In genomic region chr4:136892371-136892770, GRCm38 (mm10) we compare ENCODE assay signal across 24 mouse cellular contexts. TPM values are rescaled to one million over a fixed set of nuclear protein-coding genes. Genes with fewer than 3 reads are reported as not detected.
DNase-seq lines count a peak whose midpoint lies in the region; ATAC-seq and TF ChIP-seq lines count a peak whose summit lies in the region.
"Had no signal": no experiment of that assay in that cellular context is flagged by ENCODE, and none has a peak within 500 bp of the region (broad histone marks: within the 10 kb centered on the region; RNA-seq: fewer than 3 reads in every experiment).

No protein-coding gene starts in this region.

- peak overlapping the region; percentile 20; the same call in 1 of the 2 replicates for H3K27ac ChIP-seq in heart, adult 2 months
- H3K27ac ChIP-seq in left cerebral cortex, adult 2 months, result peak overlapping the region; percentile 47; the same call in 1 of the 2 replicates
- no peak overlapping the region for H3K27ac ChIP-seq in testis, adult 2 months (ENCODE audit: control insufficient read depth, insufficient read depth, low read depth, low read length)
- H3K27ac ChIP-seq in midbrain, embryonic 16.5 days (ENCODE audit: low read length), result no peak overlapping the region
- H3K27ac ChIP-seq: embryonic facial prominence, embryonic 12.5 days; forebrain, embryonic 15.5 days; intestine, embryonic 15.5 days; limb, embryonic 13.5 days had no signal

- no peak for TF ChIP-seq POLR2A in heart, adult 2 months (IDR thresholded peaks at IDR 0.05; ENCODE audit: insufficient read depth, low read depth, low read length)
- TF ChIP-seq POLR2A in testis, adult 2 months (IDR thresholded peaks at IDR 0.05; ENCODE audit: control insufficient read depth, low read depth, low read length), result no peak

- H3K27me3 ChIP-seq in heart, adult 2 months (ENCODE audit: control insufficient read depth, insufficient read depth, low read length), result peaks cover 1% of the 10 kb centered on the region; the same call in 1 of the 2 replicates
- H3K27me3 ChIP-seq in testis, adult 2 months (ENCODE audit: control insufficient read depth, insufficient read depth, low read length), result no peaks in the 10 kb centered on the region
- H3K27me3 ChIP-seq in midbrain, embryonic 16.5 days (ENCODE audit: control insufficient read depth, insufficient read depth, low read depth, low read length), result peaks cover 28% of the 10 kb centered on the region

- H3K9me3 ChIP-seq in midbrain, embryonic 16.5 days (replicated peaks; ENCODE audit: control insufficient read depth, low read length, poor library complexity, severe bottlenecking), result no peaks in the 10 kb centered on the region
- H3K9me3 ChIP-seq: embryonic facial prominence, embryonic 12.5 days; forebrain, embryonic 15.5 days; intestine, embryonic 15.5 days; limb, embryonic 13.5 days had no signal

- intact Hi-C loops in heart, adult 2 months (cut with DNase I), result no loop called here
- intact Hi-C loops in left cerebral cortex, adult 2 months (cut with DNase I), result loop anchor here (10.0 kb wide), 1 partner anchor 512 kb away; the partner anchor contains the start of gene Cela3a

- no peak for TF ChIP-seq EP300 in heart, adult 2 months (IDR thresholded peaks at IDR 0.05; ENCODE audit: insufficient read depth, low read depth, low read length)

- DNase-seq in heart, adult 2 months, result peak in 1 of 2 experiments; percentile 18
- DNase-seq in heart, adult 8-10 months (ENCODE audit: low spot score), result no peak
- DNase-seq in left cerebral cortex, adult 2 months (ENCODE audit: extremely low spot score in 1 of 2, low spot score in 2 of 2), result no peak
- DNase-seq in left cerebral cortex, adult 8-10 months (ENCODE audit: low spot score in 2 of 2), result no peak
- DNase-seq in testis, postnatal 14 days (ENCODE audit: low spot score), result no peak
- DNase-seq: adrenal gland, postnatal 25 days; B cell, adult 2 months; cerebellum, adult 2 months; cerebellum, postnatal 36 days; kidney, postnatal 4 days; lung, embryonic 14.5 days; lung, postnatal 36 days; retina, postnatal 1 day; right cerebral cortex, postnatal 4 days; thymus, adult 2 months had no signal

- H3K4me1 ChIP-seq in heart, adult 2 months (ENCODE audit: control insufficient read depth, insufficient read depth, low read length), result no peaks in the 10 kb centered on the region
- no peaks in the 10 kb centered on the region; the same call in 1 of the 2 replicates for H3K4me1 ChIP-seq in testis, adult 2 months (ENCODE audit: control insufficient read depth, insufficient read depth, low read length)
- H3K4me1 ChIP-seq in midbrain, embryonic 16.5 days (ENCODE audit: control insufficient read depth, insufficient read depth, low read length), result peaks cover 6% of the 10 kb centered on the region; the same call in 1 of the 2 replicates
- H3K4me1 ChIP-seq: intestine, embryonic 15.5 days had no signal

- H3K9ac ChIP-seq in heart, adult 2 months (ENCODE audit: low read depth, low read length), result peak overlapping the region; percentile 42; the same call in 1 of the 2 replicates
- no peak overlapping the region for H3K9ac ChIP-seq in midbrain, embryonic 16.5 days (ENCODE audit: low read depth, low read length)
- H3K9ac ChIP-seq: embryonic facial prominence, embryonic 12.5 days; forebrain, embryonic 15.5 days; intestine, embryonic 15.5 days; limb, embryonic 13.5 days; lung, embryonic 14.5 days had no signal

- no peak overlapping the region for H3K4me2 ChIP-seq in midbrain, embryonic 16.5 days (ENCODE audit: low read length)
- H3K4me2 ChIP-seq: embryonic facial prominence, embryonic 12.5 days; forebrain, embryonic 15.5 days; intestine, embryonic 15.5 days; limb, embryonic 13.5 days; lung, embryonic 14.5 days; midbrain, embryonic 11.5 days had no signal

- no peak for ATAC-seq in midbrain, embryonic 16.5 days
- ATAC-seq: forebrain, embryonic 15.5 days; intestine, embryonic 15.5 days had no signal

- no peak overlapping the region for H3K4me3 ChIP-seq in heart, adult 2 months
- H3K4me3 ChIP-seq in left cerebral cortex, adult 2 months, result no peak overlapping the region
- H3K4me3 ChIP-seq in testis, adult 2 months (ENCODE audit: control insufficient read depth, low read depth, low read length), result peak overlapping the region; percentile 14
- no peak overlapping the region for H3K4me3 ChIP-seq in midbrain, embryonic 16.5 days (ENCODE audit: low read depth, low read length)
- H3K4me3 ChIP-seq: embryonic facial prominence, embryonic 12.5 days; forebrain, embryonic 15.5 days; intestine, embryonic 15.5 days; limb, embryonic 13.5 days had no signal

- 43% methylated on average over 7 of the region's 7 CpGs for WGBS in heart, adult 2 months
- WGBS in midbrain, embryonic 16.5 days, result 70% methylated on average over 7 of the region's 7 CpGs

- no peaks in the 10 kb centered on the region for H3K79me2 ChIP-seq in heart, adult 2 months (replicated peaks; ENCODE audit: control insufficient read depth, insufficient read depth, low read length)

- TF ChIP-seq CTCF in heart, adult 2 months (IDR thresholded peaks at IDR 0.05), result no peak
- no peak for TF ChIP-seq CTCF in left cerebral cortex, adult 2 months (IDR thresholded peaks at IDR 0.05)
- no peak for TF ChIP-seq CTCF in testis, adult 2 months (IDR thresholded peaks at IDR 0.05; ENCODE audit: control insufficient read depth, insufficient read depth, insufficient replicate concordance, low read depth, low read length)

- H3K36me3 ChIP-seq in heart, adult 2 months (ENCODE audit: control insufficient read depth, insufficient read depth, low read length), result no peaks in the 10 kb centered on the region
- no peaks in the 10 kb centered on the region for H3K36me3 ChIP-seq in testis, adult 2 months (ENCODE audit: control insufficient read depth, insufficient read depth, low read length)
- no peaks in the 10 kb centered on the region for H3K36me3 ChIP-seq in midbrain, embryonic 16.5 days (ENCODE audit: control insufficient read depth, insufficient read depth, low read length)
- H3K36me3 ChIP-seq: embryonic facial prominence, embryonic 12.5 days; forebrain, embryonic 15.5 days; intestine, embryonic 15.5 days; limb, embryonic 13.5 days had no signal

RNA-seq across cellular contexts. Expression of gene C1qc, which starts 0.5 kb away (rescaled TPM):
- total RNA-seq in heart, adult 2 months (2021), result 10 to 100 TPM; 39.6 to 41.5 TPM
- polyA plus RNA-seq in heart, adult 2 months (2012; rRNA removed), result 57.0 and 63.2 TPM in 2 replicates
- 10 to 100 TPM; 21.6 to 30.2 (median 24.9) TPM for total RNA-seq in heart, adult 8-10 months (2022)
- total RNA-seq in left cerebral cortex, adult 2 months (2021), result 10 to 100 TPM; 41.2 to 45.1 TPM
- 100 to 1,000 TPM in 1 of 4 experiments, 10 to 100 TPM in 3; 32.7 to 131 (median 67.3) TPM for total RNA-seq in left cerebral cortex, adult 8-10 months (2022)
- polyA plus RNA-seq in testis, adult 2 months (2012; rRNA removed), result 8.9 and 10.9 TPM in 2 replicates
- 13.9 and 20.8 TPM in 2 replicates for polyA plus RNA-seq in midbrain, embryonic 16.5 days (2015; fragmentation: Nextera tagmentation; extraction: Ambion mirVana)
- total RNA-seq: monocyte, adult 5-6 weeks had no signal

RNA-seq across cellular contexts. Expression of gene C1qa, which starts 6.2 kb away (rescaled TPM):
- 10 to 100 TPM; 49.3 to 51.0 TPM for total RNA-seq in heart, adult 2 months (2021)
- 46.8 and 50.2 TPM in 2 replicates for polyA plus RNA-seq in heart, adult 2 months (2012; rRNA removed)
- total RNA-seq in heart, adult 8-10 months (2022), result 10 to 100 TPM; 23.6 to 36.8 (median 31.2) TPM
- total RNA-seq in left cerebral cortex, adult 2 months (2021), result 10 to 100 TPM; 44.5 to 48.3 TPM
- total RNA-seq in left cerebral cortex, adult 8-10 months (2022), result 100 to 1,000 TPM in 2 of 4 experiments, 10 to 100 TPM in 2; 39.2 to 176 (median 85.0) TPM
- polyA plus RNA-seq in testis, adult 2 months (2012; rRNA removed), result 5.2 and 6.7 TPM in 2 replicates
- 22.9 and 26.3 TPM in 2 replicates for polyA plus RNA-seq in midbrain, embryonic 16.5 days (2015; fragmentation: Nextera tagmentation; extraction: Ambion mirVana)
- total RNA-seq: hematopoietic stem cell, adult 5-6 weeks; monocyte, adult 5-6 weeks had no signal

RNA-seq across cellular contexts. Expression of gene C1qb, which starts 6.4 kb away (rescaled TPM):
- total RNA-seq in heart, adult 2 months (2021), result 10 to 100 TPM; 52.8 to 54.8 TPM
- polyA plus RNA-seq in heart, adult 2 months (2012; rRNA removed), result 70.8 and 74.0 TPM in 2 replicates
- 10 to 100 TPM; 30.2 to 38.5 (median 31.2) TPM for total RNA-seq in heart, adult 8-10 months (2022)
- total RNA-seq in left cerebral cortex, adult 2 months (2021), result 10 to 100 TPM; 57.5 to 60.3 TPM
- total RNA-seq in left cerebral cortex, adult 8-10 months (2022), result 100 to 1,000 TPM in 2 of 4 experiments, 10 to 100 TPM in 2; 51.2 to 165 (median 86.4) TPM
- 18.9 and 20.5 TPM in 2 replicates for polyA plus RNA-seq in testis, adult 2 months (2012; rRNA removed)
- 29.3 and 40.8 TPM in 2 replicates for polyA plus RNA-seq in midbrain, embryonic 16.5 days (2015; fragmentation: Nextera tagmentation; extraction: Ambion mirVana)
- total RNA-seq: monocyte, adult 5-6 weeks had no signal

RNA-seq across cellular contexts. Expression of gene Ephb2, which starts 56.6 kb away (rescaled TPM):
- under 1 TPM; 0.73 to 0.77 TPM for total RNA-seq in heart, adult 2 months (2021)
- 0.96 and 1.2 TPM in 2 replicates for polyA plus RNA-seq in heart, adult 2 months (2012; rRNA removed)
- under 1 TPM; 0.44 to 0.86 (median 0.45) TPM for total RNA-seq in heart, adult 8-10 months (2022)
- 10 to 100 TPM; 17.0 to 18.3 TPM for total RNA-seq in left cerebral cortex, adult 2 months (2021)
- total RNA-seq in left cerebral cortex, adult 8-10 months (2022), result 10 to 100 TPM; 13.2 to 15.0 (median 14.0) TPM
- 0.49 and 1.7 TPM in 2 replicates for polyA plus RNA-seq in testis, adult 2 months (2012; rRNA removed)
- 13.1 and 17.5 TPM in 2 replicates for polyA plus RNA-seq in midbrain, embryonic 16.5 days (2015; fragmentation: Nextera tagmentation; extraction: Ambion mirVana)
- total RNA-seq: monocyte, adult 5-6 weeks had no signal

Comparison
In these comparisons a context has a peak if more than half of its experiments do, and no peak if none do; other contexts are left out.
1. H3K27ac ChIP-seq: peak in heart, adult 2 months (single experiment) and left cerebral cortex, adult 2 months (single experiment); none in testis, adult 2 months (single experiment) and midbrain, embryonic 16.5 days (single experiment).